Mouse (Mus musculus) ES-Bruce4 (cell line): ENCODE measurements at regions not wholly inside any gene's neighbourhood (a gene's known extent, or its start where the extent isn't known, plus 50 kb on each side); places are given as distances from the start of the nearest gene placed in this dataset.

ENCODE experiments used
- CTCF ChIP-seq: IDR thresholded peaks from one replicate; pipeline ENCODE4 v1.8.1; 2011; ENCODE audit warnings: low read depth, low read length
- EP300 ChIP-seq: IDR thresholded peaks from 2 replicates; pipeline ENCODE4 v1.6.1; 2011; ENCODE audit warnings: low read depth, low read length; ENCODE audit not compliant: insufficient read depth
- POLR2A ChIP-seq: IDR thresholded peaks from one replicate; pipeline ENCODE4 v1.8.1; 2011; ENCODE audit warnings: low read length; ENCODE audit not compliant: insufficient read depth

GRCm38 (mm10) chr16:88360081-88360480 lies 70.0 kb upstream of the Grik1 start:
- TF ChIP-seq CTCF (no peak), POLR2A (no peak), EP300 (no peak)
